In the genomic region with DNA sequence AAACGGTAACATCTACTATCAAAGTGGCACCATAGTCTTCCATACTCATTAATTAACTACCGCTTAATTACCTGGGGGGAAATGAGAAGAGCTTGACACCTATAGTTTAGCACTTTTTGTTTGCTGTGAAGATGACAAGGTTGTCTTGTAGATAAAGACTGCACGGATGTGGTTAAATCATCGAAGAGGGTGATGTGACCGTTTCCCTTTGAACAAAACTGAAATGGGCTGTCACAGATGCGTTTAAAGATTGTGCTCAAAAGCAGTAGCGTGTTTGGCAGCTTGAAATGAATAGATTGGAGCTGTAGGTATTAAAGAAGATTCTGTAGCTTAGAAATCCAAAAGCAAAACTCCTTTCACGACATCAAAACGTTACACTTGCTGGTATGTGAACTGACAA, we compare ENCODE assay signal across 19 mouse cellular contexts. TPM values are rescaled to one million over a fixed set of nuclear protein-coding genes. Genes with fewer than 3 reads are reported as not detected.
DNase-seq lines count a peak whose midpoint lies in the region; ATAC-seq and TF ChIP-seq lines count a peak whose summit lies in the region.
"Had no signal": no experiment of that assay in that cellular context is flagged by ENCODE, and none has a peak within 500 bp of the region (broad histone marks: within the 10 kb centered on the region; RNA-seq: fewer than 3 reads in every experiment).

No protein-coding gene starts in this region.

- H3K4me3 ChIP-seq in small intestine, adult 2 months (ENCODE audit: low read depth, low read length): no peak overlapping the region
- no peak overlapping the region for H3K4me3 ChIP-seq in hindbrain, embryonic 16.5 days (ENCODE audit: low read length)
- H3K4me3 ChIP-seq: forebrain, embryonic 12.5 days; intestine, embryonic 15.5 days; left cerebral cortex, adult 2 months; limb, embryonic 12.5 days; liver, embryonic 15.5 days; megakaryocyte, embryonic 14.5 days; neural tube, embryonic 13.5 days; stomach, embryonic 15.5 days had no signal

- peak; percentile 95 for ATAC-seq in inflammation-experienced regulatory T-cells, adult 6 months
- ATAC-seq in hindbrain, embryonic 16.5 days: no peak
- ATAC-seq: intestine, embryonic 15.5 days; lung, postnatal 0 days had no signal

- H3K27ac ChIP-seq in small intestine, adult 2 months (ENCODE audit: insufficient read depth, low read depth, low read length): peak overlapping the region; percentile 51; the same call in 1 of the 2 replicates
- no peak overlapping the region for H3K27ac ChIP-seq in hindbrain, embryonic 16.5 days (ENCODE audit: low read depth, low read length)
- H3K27ac ChIP-seq: forebrain, embryonic 12.5 days; intestine, embryonic 15.5 days; left cerebral cortex, adult 2 months; limb, embryonic 12.5 days; liver, embryonic 15.5 days; neural tube, embryonic 13.5 days; stomach, embryonic 15.5 days had no signal

- H3K9me3 ChIP-seq in hindbrain, embryonic 16.5 days (ENCODE audit: control insufficient read depth, low read length): no peaks in the 10 kb centered on the region
- H3K9me3 ChIP-seq: forebrain, embryonic 12.5 days; intestine, embryonic 15.5 days; limb, embryonic 12.5 days; liver, embryonic 15.5 days; megakaryocyte, embryonic 14.5 days; neural tube, embryonic 13.5 days; stomach, embryonic 15.5 days had no signal

- TF ChIP-seq POLR2A in small intestine, adult 2 months (IDR thresholded peaks at IDR 0.05; ENCODE audit: low read depth, low read length): no peak

- TF ChIP-seq CTCF in small intestine, adult 2 months (IDR thresholded peaks at IDR 0.05; ENCODE audit: extremely low read depth, insufficient read length, insufficient replicate concordance, low read depth, low read length): no peak

- DNase-seq in B cell, adult 2 months: peak; percentile 45 to 50
- peak; percentile 50 to 64 for DNase-seq in CD8-positive naive resting alpha-beta T cell, adult 2 months (ENCODE audit: low read depth in 2 of 2, low spot score in 2 of 2)
- DNase-seq in cerebellum, adult 8-10 months: no peak
- DNase-seq in urinary bladder, adult 18-20 months (ENCODE audit: low spot score in 2 of 2): no peak
- DNase-seq: cerebellum, postnatal 14 days; gastrocnemius, postnatal 10 days; right cerebral cortex, postnatal 25 days had no signal

- no peak overlapping the region for H3K4me2 ChIP-seq in hindbrain, embryonic 16.5 days (ENCODE audit: low read length)
- H3K4me2 ChIP-seq: forebrain, embryonic 12.5 days; intestine, embryonic 15.5 days; limb, embryonic 12.5 days; liver, embryonic 15.5 days; neural tube, embryonic 13.5 days; stomach, embryonic 15.5 days had no signal

- no peak overlapping the region for H3K9ac ChIP-seq in hindbrain, embryonic 16.5 days (ENCODE audit: low read depth, low read length)
- H3K9ac ChIP-seq: forebrain, embryonic 12.5 days; intestine, embryonic 15.5 days; limb, embryonic 12.5 days; liver, embryonic 15.5 days; neural tube, embryonic 13.5 days; stomach, embryonic 15.5 days had no signal

- H3K27me3 ChIP-seq in small intestine, adult 2 months (ENCODE audit: control insufficient read depth, insufficient read depth, low read length): no peaks in the 10 kb centered on the region
- H3K27me3 ChIP-seq in hindbrain, embryonic 16.5 days (replicated peaks; ENCODE audit: control insufficient read depth, insufficient read depth, low read length): no peaks in the 10 kb centered on the region
- H3K27me3 ChIP-seq: forebrain, embryonic 12.5 days; intestine, embryonic 15.5 days; limb, embryonic 12.5 days; liver, embryonic 15.5 days; megakaryocyte, embryonic 14.5 days; neural tube, embryonic 13.5 days; stomach, embryonic 15.5 days had no signal

- no peaks in the 10 kb centered on the region for H3K36me3 ChIP-seq in small intestine, adult 2 months (ENCODE audit: control insufficient read depth, insufficient read depth, low read length)
- peaks cover 3% of the 10 kb centered on the region for H3K36me3 ChIP-seq in hindbrain, embryonic 16.5 days (ENCODE audit: control insufficient read depth, insufficient read depth, low read length)
- H3K36me3 ChIP-seq: forebrain, embryonic 12.5 days; intestine, embryonic 15.5 days; limb, embryonic 12.5 days; liver, embryonic 15.5 days; stomach, embryonic 15.5 days had no signal

- 73% methylated on average over 9 of the region's 9 CpGs for WGBS in small intestine, adult 2 months
- 84% methylated on average over 9 of the region's 9 CpGs for WGBS in hindbrain, embryonic 16.5 days

- H3K4me1 ChIP-seq in small intestine, adult 2 months (ENCODE audit: control insufficient read depth, insufficient read depth, insufficient read length, low read length): no peaks in the 10 kb centered on the region
- no peaks in the 10 kb centered on the region for H3K4me1 ChIP-seq in hindbrain, embryonic 16.5 days (ENCODE audit: control insufficient read depth, insufficient read depth, low read depth, low read length)
- H3K4me1 ChIP-seq: forebrain, embryonic 12.5 days; intestine, embryonic 15.5 days; limb, embryonic 12.5 days; liver, embryonic 15.5 days; megakaryocyte, embryonic 14.5 days; neural tube, embryonic 13.5 days; stomach, embryonic 15.5 days had no signal

RNA-seq across cellular contexts. Expression of a gene that starts 11.8 kb away (rescaled TPM):
- polyA plus RNA-seq in inflammation-experienced regulatory T-cells, adult 6 months (2017; shearing (Covaris generic)): 10 to 100 TPM; 47.9 to 70.6 (median 53.5) TPM
- 0.13 and 0.32 TPM in 2 replicates for polyA plus RNA-seq in small intestine, adult 2 months (2012; rRNA removed)
- polyA plus RNA-seq in hindbrain, embryonic 16.5 days (2015; fragmentation: Nextera tagmentation; extraction: Ambion mirVana): 28.5 and 32.8 TPM in 2 replicates

Comparison
In these comparisons a context has a peak if more than half of its experiments do, and no peak if none do; other contexts are left out.
1. DNase-seq: peak in B cell, adult 2 months (2 of 2) and CD8-positive naive resting alpha-beta T cell, adult 2 months (2 of 2); none in cerebellum, adult 8-10 months (single experiment) and urinary bladder, adult 18-20 months (0 of 2).
2. RNA of a gene that starts 11.8 kb away (polyA plus RNA-seq): 47.9 to 70.6 TPM in inflammation-experienced regulatory T-cells, adult 6 months and 28.5 to 32.8 TPM in hindbrain, embryonic 16.5 days; 0.13 to 0.32 TPM in small intestine, adult 2 months; every median in the first group is over 10 times any median in the second.